Mouse (Mus musculus): ENCODE results near the gene Pnkp.
A peak's percentile ranks its signal among the peaks of the same experiment; 100 is the strongest.

Gene Pnkp

DNA sequence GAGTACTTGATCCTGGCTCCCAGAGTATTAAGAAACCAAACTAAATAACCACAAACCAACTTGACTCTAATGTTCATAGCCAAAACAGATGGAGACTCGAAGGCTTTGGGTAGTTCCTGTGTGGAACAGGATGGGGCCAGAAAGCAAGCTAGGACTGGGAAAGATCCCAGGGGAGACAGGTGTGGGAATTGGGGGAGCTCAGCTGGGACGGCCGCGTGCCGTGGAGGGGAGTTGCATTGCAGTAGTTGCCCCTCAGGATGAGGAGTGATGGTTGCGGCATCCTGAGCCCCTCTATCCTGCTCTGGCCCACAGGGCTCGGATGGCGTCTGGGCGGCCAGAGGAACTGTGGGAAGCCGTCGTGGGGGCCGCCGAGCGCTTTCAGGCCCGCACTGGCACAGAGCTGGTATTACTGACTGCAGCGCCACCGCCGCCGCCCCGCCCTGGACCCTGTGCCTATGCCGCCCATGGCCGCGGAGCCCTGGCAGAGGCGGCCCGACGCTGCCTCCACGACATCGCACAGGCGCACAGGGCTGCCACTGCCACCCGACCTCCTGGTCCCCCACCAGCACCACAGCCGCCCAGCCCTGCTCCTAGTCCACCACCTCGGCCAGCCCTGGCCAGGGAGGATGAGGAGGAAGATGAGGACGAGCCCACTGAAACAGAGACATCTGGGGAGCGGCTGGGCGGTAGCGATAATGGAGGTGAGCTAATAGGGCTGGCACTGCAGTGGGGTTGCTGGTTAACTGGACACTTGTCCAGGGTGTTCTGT lies 4.5 kb upstream of the Pnkp start:
- DNase-seq (ENCODE audit: low spot score in 2 of 2), result no peak

- DNase-seq (ENCODE audit: low spot score in 2 of 2), result no peak
These were observed 3.9 kb upstream of the Pnkp start for GRCm38 (mm10) chr7:44853065-44853464.

DNA sequence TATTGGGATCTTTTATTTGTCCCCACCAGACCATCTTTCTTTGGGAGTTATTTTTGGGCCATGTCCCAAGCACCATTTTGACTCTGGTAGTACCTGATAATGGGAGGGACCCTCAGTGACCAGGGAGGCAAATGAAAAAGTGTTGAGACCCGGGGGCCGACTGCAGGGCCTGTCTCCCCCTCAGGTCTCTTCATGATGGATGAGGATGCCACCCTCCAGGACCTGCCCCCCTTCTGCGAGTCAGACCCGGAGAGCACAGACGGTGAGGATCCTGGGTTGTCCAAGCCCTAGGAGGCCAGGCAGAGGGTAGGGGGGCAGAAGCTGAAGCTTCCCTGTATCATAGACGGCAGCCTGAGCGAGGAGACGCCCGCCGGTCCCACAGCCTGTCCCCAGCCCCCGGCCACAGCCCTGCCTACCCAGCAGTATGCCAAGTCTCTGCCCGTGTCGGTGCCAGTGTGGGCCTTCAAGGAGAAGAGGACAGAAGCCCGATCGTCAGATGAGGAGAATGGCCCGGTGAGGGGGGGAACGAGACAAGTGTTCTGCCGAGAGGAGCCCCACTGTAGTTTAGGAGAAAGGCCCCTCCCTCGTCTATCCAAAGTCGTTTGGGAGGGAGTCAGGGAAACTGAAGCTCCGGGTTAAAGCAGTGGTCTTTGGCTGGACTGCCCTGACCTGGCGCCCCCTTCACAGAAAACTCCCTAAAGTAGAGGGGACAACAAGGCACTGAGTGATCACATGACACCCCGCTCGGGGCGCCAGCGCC lies 3.2 kb upstream of the Pnkp start:
- no peak for DNase-seq (ENCODE audit: low spot score in 2 of 2)

DNA sequence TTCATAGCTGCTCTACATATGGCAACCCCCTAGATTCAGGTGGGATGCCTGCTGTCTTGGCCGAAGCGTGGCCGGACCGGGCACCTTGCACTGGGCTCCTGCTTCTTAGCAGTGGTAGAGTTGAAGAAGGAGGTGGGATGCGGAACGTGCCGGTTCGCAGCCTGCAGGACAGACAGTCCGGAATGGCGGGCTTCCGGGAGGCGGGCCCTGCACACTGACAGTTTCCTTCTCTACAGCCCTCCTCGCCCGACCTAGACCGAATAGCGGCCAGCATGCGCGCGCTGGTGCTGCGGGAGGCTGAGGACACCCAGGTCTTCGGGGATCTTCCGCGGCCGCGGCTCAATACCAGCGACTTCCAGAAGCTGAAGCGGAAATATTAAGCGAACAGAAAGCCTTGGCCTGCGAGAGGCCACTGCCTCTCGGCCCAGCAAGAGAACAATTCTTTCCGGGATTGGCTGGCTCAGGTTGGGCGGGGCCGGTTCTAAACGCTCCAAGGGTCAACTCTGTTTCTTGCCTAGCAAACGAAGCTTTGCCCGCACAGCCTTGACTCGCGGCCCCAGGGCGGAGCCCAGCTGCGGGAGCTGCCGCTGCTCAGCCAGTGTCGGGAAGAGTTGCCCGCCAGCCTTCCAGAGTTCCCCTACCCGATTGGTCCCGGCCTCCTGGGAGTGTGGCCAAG lies 2.4 kb upstream of the Pnkp start:
- peak in 1 of 2 experiments; percentile 70 for DNase-seq (ENCODE audit: low spot score in 2 of 2)

DNA sequence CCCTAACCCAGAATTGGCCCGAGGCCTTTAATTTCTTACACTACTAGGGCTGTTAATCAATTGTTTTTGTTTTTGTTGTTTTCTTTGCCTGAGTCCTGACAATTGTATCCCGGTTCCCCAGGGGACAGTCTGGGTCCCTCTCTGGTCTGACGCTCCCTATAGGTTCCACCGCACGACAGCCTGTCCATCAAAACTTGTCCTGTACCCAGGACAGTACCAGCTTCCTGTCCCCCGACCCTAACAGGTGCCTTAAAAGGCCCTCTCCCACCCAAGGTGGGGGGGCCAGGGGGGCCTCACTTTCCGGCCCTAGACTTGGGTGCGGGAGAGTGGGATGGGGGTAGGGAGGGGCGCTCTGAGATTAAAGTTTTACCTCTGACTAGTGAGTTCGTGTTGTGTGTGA lies 1.9 kb upstream of the Pnkp start:
- DNase-seq (ENCODE audit: low spot score in 2 of 2), result no peak

DNA sequence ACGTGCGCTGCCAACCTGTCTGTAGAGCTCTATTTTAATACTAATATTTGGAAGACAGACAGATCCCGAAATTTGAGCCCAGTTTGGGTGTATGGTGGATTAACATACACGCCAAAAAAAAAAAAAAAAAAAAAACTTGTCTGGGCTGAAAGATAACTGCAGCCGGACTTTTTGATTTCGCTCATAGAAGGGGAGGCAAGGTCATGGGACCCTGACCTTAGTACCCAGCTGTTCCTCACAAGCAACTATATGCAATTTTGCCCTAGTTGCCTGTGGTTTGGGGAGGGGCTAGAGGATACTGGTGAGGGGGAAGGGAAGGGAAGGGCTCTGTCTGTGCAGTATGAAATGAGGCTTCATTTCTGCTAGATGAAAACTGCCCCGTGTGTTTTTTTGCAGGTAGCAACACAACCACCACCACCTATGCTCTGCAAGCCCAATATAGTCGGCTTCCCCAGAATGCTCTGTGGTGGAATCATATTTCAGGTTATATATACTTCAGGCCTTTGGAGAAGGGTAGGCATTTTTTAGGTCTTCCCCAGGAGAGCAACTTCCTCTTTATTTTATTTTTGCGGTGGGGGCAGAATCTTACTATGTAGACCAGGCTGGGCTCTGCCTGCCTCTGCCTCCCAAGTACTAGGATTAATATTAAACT lies 548 bp upstream of the Pnkp start:
- no peak for DNase-seq (ENCODE audit: low spot score in 2 of 2)

GRCm38 (mm10) chr7:44857905-44858304 lies 966 bp downstream of the Pnkp start:
- DNase-seq (ENCODE audit: low spot score in 2 of 2), result no peak

DNA sequence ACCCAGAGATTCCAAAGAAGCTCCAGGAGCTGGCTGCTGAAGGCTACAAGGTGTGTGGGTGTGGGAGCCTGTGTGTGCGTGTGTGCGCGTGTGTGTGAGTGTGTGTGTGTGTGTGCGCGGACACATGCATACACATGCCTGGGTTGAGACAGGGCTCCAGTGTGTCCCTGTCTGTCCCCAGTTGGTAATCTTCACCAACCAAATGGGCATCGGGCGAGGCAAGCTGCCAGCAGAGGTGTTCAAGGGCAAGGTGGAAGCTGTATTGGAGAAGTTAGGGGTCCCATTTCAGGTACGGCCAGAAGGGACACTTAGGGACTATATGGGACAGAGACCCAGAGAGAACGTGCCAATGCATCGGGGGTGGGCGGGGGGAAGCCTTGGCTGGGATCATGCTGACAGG lies 3.0 kb downstream of the Pnkp start:
- no peak for DNase-seq (ENCODE audit: low spot score in 2 of 2)

GRCm38 (mm10) chr7:44860576-44861428 lies 3.9 kb downstream of the Pnkp start:
- DNase-seq (ENCODE audit: low spot score in 2 of 2), result no peak

DNA sequence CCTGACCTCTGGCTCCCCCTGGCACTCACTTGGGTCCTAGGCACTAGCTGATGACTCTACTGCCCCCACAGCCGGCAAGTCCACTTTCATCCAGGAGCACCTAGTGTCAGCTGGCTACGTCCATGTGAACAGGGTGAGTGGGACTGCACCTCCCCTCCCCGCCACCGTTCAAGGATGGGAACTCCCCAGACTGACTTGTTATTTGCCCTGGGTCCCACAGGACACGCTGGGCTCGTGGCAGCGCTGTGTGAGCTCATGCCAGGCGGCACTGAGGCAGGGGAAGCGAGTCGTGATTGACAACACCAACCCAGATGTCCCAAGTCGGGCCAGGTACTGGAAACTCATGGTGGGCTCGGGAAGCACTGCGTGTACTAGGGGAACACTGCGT lies 4.5 kb downstream of the Pnkp start:
- no peak for DNase-seq (ENCODE audit: low spot score in 2 of 2)

GRCm38 (mm10) chr7:44862434-44862833 lies 5.5 kb downstream of the Pnkp start:
- no peak for DNase-seq (ENCODE audit: low spot score in 2 of 2)

GRCm38 (mm10) chr7:44863210-44863609 lies 6.3 kb downstream of the Pnkp start:
- DNase-seq (ENCODE audit: low spot score in 2 of 2), result no peak

DNA sequence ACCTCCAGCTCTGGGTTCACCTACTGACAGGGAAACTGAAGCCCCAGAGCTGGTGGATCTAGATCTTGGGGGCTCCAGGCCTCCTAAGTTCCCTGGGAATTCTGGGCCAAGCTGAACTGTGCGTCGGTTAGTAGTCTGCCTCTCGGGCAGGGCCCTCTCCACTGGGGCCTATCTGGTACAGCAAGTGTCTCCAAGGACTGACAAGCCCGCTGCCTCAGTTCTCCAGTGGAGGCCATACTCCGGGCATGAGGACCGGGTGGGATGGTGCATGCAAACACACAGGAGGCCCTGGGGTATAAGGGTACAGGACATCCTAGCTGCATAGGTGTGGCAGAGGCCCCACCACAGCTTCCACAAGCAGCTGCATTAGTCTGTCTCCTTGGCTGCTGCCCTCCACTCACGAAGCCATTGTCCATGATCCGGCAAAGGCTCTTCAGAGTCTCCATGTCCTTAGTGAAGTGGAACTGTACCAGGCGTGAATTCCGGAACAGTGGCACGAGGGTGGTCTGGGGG lies 7.1 kb downstream of the Pnkp start:
- no peak for DNase-seq (ENCODE audit: low spot score in 2 of 2)

- no peak for DNase-seq (ENCODE audit: low spot score in 2 of 2)
These were observed 7.9 kb downstream of the Pnkp start for GRCm38 (mm10) chr7:44864595-44865542.

DNA sequence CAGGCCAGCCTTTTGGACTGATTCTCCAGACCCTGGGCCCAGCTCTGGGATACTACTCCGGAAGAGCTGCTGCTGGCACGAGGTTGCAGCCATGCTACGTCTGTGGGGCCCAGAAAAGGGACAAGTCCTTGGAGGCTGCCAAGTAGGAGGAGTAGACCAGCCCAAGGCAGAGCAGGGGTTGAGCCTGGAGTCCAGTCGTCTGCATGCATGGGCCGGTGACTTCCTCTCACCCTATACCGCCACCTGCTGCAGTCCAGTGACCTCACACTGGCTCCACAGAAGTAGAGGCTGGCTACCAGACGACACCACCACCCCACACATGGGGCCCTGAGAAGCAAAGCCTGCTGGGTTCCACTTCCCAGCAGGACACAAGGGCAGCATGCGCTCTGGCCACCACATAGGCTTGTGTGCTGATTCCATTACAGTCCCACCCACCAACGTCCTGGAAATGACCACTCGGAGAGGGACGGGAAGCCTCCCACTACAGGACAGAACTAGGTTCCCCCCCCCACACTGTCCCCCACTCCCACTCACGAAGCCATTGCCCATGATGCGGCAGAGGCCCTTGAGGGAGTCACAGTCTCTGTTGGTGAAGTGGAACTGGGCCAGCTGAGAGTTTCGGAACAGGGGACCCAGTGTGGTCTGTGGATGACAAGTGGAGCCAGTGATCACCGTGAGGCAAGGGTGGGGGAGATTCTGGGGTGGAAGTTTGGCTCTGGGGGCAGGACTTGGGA lies 9.5 kb downstream of the Pnkp start:
- DNase-seq (ENCODE audit: low spot score in 2 of 2), result no peak

DNA sequence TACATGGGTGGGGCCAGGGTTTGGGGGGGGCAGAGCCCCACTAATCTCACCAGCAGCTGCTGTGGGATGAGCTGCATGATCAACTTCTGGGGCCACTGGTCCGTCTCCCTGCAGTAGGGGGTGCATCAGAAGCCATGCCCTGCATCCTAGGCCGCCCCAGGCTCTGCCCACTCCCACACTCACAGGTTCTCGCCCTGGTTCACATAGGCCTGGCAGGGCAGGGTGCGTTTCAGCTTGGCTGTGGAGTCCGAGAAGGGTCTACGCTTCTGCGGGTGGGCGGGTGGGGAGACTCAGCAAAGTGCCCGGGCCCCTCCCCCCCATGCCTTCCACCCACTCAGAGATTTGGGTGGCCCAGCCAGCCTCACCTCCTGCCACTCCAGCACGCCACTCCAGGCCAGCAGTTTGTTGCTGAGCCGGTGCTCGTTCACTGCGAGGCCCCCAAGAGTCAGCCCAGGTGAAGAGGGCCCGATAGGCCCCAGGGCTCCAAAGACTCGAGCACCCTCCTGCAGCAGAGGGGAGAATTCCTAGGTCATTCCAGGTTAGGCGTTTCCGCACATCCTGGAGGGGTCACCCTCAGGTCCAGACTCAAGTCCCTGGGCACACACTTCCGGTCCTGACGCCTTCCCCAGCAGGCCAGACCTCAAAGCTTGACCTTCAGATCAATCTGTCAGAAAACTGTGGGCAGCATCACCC lies 10.2 kb downstream of the Pnkp start:
- no peak for DNase-seq (ENCODE audit: low spot score in 2 of 2)

- DNase-seq (ENCODE audit: low spot score in 2 of 2), result no peak
These were observed 10.9 kb downstream of the Pnkp start for GRCm38 (mm10) chr7:44867802-44868201.

GRCm38 (mm10) chr7:44868465-44868864 lies 11.5 kb downstream of the Pnkp start:
- no peak for DNase-seq (ENCODE audit: low spot score in 2 of 2)
